Mouse (Mus musculus) cerebellum, adult (tissue): ENCODE results near the gene Nt5dc1.

Source experiments
- ATAC-seq: cut with Nextera tagmentation; 2 replicates; pipeline ENCODE4 v1.9.2; 2017; ENCODE audit warnings: mild to moderate bottlenecking, moderate library complexity, mixed read lengths; ENCODE audit not compliant: insufficient number of reproducible peaks, low FRiP score, low TSS enrichment

The Nt5dc1 gene

DNA sequence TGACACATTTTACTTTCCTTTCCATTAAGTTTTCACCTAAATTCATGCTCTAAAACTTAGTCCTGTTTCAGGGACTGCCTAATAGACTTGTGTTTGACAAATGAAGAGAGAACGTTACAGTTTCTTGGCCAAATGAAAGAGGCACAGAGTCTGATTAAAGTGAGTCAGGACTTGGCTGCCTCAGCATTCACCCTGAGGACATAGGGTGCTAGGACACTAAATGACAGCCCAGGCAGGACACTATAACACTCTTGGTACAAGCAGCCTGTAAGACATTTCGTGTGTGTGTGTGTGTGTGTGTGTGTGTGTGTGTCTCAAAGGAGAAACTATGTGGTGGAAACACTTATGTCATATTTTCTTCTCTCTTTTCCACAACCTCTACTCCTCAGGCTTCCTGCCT is 172.2 kb downstream of the Nt5dc1 start:
- ATAC-seq = no peak

DNA sequence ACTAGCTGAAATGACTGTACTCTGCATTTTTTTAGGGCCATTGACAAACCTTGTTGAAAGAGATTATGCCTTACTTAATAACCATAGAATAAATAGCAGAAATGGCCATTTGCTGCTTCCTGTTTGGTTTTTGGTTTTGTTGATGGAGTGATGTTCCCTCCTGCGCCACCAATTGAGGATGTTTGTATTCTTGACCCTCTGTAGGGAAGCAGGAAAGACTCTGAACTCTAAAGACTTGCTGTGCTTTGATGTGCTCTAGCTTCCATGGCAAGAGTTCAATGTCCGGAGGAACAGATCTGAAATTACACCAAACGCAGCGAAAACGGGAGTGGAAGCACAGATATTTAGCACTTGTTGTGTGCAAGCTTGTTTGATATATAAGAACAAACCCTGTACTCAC is 173.6 kb downstream of the Nt5dc1 start:
- no peak for ATAC-seq

DNA sequence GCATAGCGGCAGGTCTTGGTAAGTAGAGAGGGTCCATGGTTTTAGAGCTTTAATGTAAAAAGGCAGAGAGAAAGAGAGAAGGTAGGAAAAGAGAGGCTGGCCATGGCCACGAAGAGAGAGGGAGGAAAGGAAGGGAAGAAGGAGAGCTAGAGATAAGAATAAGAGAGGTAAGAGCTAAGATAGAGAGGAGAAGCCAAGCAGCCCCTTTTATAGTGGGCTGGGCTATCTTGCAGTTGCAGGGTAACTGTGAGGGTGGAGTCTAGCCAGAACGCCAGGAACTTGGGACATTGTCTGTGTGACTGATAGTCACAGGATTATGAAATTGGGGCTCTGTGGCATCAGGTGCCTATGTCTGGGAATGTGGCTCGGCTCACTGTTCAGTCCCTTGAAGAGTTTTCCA is 179.8 kb downstream of the Nt5dc1 start:
- ATAC-seq = no peak
